Mouse (Mus musculus) liver, adult 2 months (tissue): ENCODE data around the gene Lgals2.

ENCODE experiments used
- CTCF ChIP-seq: fragments of 200-500 bp; IDR thresholded peaks from 2 replicates; pipeline ENCODE4 v1.5.1; 2011; ENCODE audit warnings: low read depth, low read length, control low read depth
- POLR2A ChIP-seq: fragments of 200-500 bp; IDR thresholded peaks from 2 replicates; pipeline ENCODE4 v1.6.1; 2011; ENCODE audit warnings: low read length, control low read depth; ENCODE audit not compliant: insufficient read depth; ENCODE audit errors: extremely low read depth

DNA sequence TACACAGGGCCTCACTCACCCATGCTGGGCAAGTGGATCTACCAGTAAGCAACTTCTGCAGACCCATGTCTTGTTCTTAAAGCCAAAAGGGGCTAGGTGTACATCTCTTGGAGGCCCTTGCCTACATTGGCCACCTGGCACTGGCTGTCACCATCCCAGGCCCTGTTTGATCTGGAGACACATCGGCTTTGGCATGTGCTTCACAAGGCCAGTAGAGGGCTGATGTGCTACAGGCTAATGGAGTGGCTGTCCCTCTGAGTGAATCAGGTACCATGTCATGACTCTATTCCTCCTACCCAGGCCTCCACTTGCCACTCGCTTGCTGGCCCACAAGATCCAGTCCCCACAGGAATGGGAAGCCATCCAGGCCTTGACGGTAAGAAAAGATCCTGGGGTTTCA is 26.5 kb upstream of the Lgals2 start:
- TF ChIP-seq POLR2A (no peak), CTCF (no peak)
